Mouse (Mus musculus): Measurements from ENCODE around the gene Cacng1. TPM values are rescaled to one million over a fixed set of nuclear protein-coding genes. Genes with fewer than 3 reads are reported as not detected.

The Cacng1 gene
- total RNA-seq, 2 experiments from 2014 or later = 0.30 TPM; not detected in 1

- no peak for DNase-seq (ENCODE audit: low spot score in 2 of 2)
Observed at GRCm38 (mm10) chr11:107710379-107710778, 5.9 kb downstream of the Cacng1 start.

- no peak for DNase-seq (ENCODE audit: low spot score in 2 of 2)
Observed at GRCm38 (mm10) chr11:107707897-107708610, 8.3 kb downstream of the Cacng1 start.

- DNase-seq (ENCODE audit: low spot score in 2 of 2) = no peak
Observed at GRCm38 (mm10) chr11:107705476-107706074, 10.7 kb downstream of the Cacng1 start.

- no peak for DNase-seq (ENCODE audit: low spot score in 2 of 2)
Observed at GRCm38 (mm10) chr11:107705060-107705459, 11.3 kb downstream of the Cacng1 start.

- DNase-seq (ENCODE audit: low spot score in 2 of 2) = no peak
Observed at GRCm38 (mm10) chr11:107703272-107704134, 12.8 kb downstream of the Cacng1 start.

- DNase-seq (ENCODE audit: low spot score in 2 of 2) = no peak
Observed at GRCm38 (mm10) chr11:107699967-107700366, 16.4 kb downstream of the Cacng1 start.

GRCm38 (mm10) chr11:107693338-107693737 is 23.0 kb downstream of the Cacng1 start:
- DNase-seq (ENCODE audit: low spot score in 2 of 2) = no peak

- DNase-seq (ENCODE audit: low spot score in 2 of 2) = no peak
Observed at GRCm38 (mm10) chr11:107691569-107691968, 24.8 kb downstream of the Cacng1 start.

- no peak for DNase-seq (ENCODE audit: low spot score in 2 of 2)
Observed at GRCm38 (mm10) chr11:107688480-107688879, 27.8 kb downstream of the Cacng1 start.

- DNase-seq (ENCODE audit: low spot score in 2 of 2) = no peak
Observed at GRCm38 (mm10) chr11:107686290-107686689, 30.0 kb downstream of the Cacng1 start.

GRCm38 (mm10) chr11:107683544-107684465 is 32.5 kb downstream of the Cacng1 start:
- DNase-seq (ENCODE audit: low spot score in 2 of 2) = no peak

- DNase-seq (ENCODE audit: low spot score in 2 of 2) = no peak
Observed at GRCm38 (mm10) chr11:107682694-107683355, 33.5 kb downstream of the Cacng1 start.

GRCm38 (mm10) chr11:107676207-107676940 is 39.9 kb downstream of the Cacng1 start:
- no peak for DNase-seq (ENCODE audit: low spot score in 2 of 2)

- no peak for DNase-seq (ENCODE audit: low spot score in 2 of 2)
Observed at GRCm38 (mm10) chr11:107675246-107675645, 41.1 kb downstream of the Cacng1 start.

GRCm38 (mm10) chr11:107674601-107675000 is 41.7 kb downstream of the Cacng1 start:
- DNase-seq (ENCODE audit: low spot score in 2 of 2) = no peak

GRCm38 (mm10) chr11:107674006-107674405 is 42.3 kb downstream of the Cacng1 start:
- DNase-seq (ENCODE audit: low spot score in 2 of 2) = no peak

- no peak for DNase-seq (ENCODE audit: low spot score in 2 of 2)
Observed at GRCm38 (mm10) chr11:107668977-107669376, 47.3 kb downstream of the Cacng1 start.

GRCm38 (mm10) chr11:107668223-107668622 is 48.1 kb downstream of the Cacng1 start:
- no peak for DNase-seq (ENCODE audit: low spot score in 2 of 2)

- DNase-seq (ENCODE audit: low spot score in 2 of 2) = no peak
Observed at GRCm38 (mm10) chr11:107667542-107667941, 48.8 kb downstream of the Cacng1 start.

- no peak for DNase-seq (ENCODE audit: low spot score in 2 of 2)
Observed at GRCm38 (mm10) chr11:107662666-107663065, 53.7 kb downstream of the Cacng1 start.
